26 mouse cellular contexts compared by ENCODE assay signal in genomic region chr17:79960688-79961087, GRCm38 (mm10).
DNase-seq lines count a peak whose midpoint lies in the region; ATAC-seq and TF ChIP-seq lines count a peak whose summit lies in the region.
"Had no signal": no experiment of that assay in that cellular context is flagged by ENCODE, and none has a peak within 500 bp of the region (broad histone marks: within the 10 kb centered on the region; RNA-seq: fewer than 3 reads in every experiment).

No protein-coding gene starts in this region.

- no peak for DNase-seq in embryonic facial prominence, embryonic 10.5 days (ENCODE audit: low spot score)
- no peak for DNase-seq in kidney, postnatal 4 days
- no peak for DNase-seq in thymus, adult 2 months
- DNase-seq in thymus, adult 18-20 months = no peak
- DNase-seq in T-cell, adult 2 months (ENCODE audit: low spot score) = no peak
- DNase-seq: adrenal gland, postnatal 10 days; adrenal gland, postnatal 36 days; cerebellum, adult 18-20 months; cerebellum, adult 9-10 months; cerebellum, postnatal 14 days; gastrocnemius, postnatal 25 days; heart, adult 18-20 months; heart, postnatal 10 days; heart, postnatal 36 days had no signal

- peaks cover 26% of the 10 kb centered on the region for H3K4me1 ChIP-seq in embryonic facial prominence, embryonic 12.5 days
- peaks cover 34% of the 10 kb centered on the region for H3K4me1 ChIP-seq in embryonic facial prominence, embryonic 10.5 days
- H3K4me1 ChIP-seq in kidney, embryonic 15.5 days = peaks cover 22% of the 10 kb centered on the region
- peaks cover 63% of the 10 kb centered on the region for H3K4me1 ChIP-seq in thymus, adult 2 months (replicated peaks; ENCODE audit: control insufficient read depth, insufficient read depth, low read length)
- peaks cover 27% of the 10 kb centered on the region for H3K4me1 ChIP-seq in liver, embryonic 12.5 days
- H3K4me1 ChIP-seq: forebrain, embryonic 12.5 days; forebrain, embryonic 15.5 days; hindbrain, embryonic 13.5 days had no signal

- no peak; the same call in 1 of the 2 replicates for ATAC-seq in embryonic facial prominence, embryonic 12.5 days (ENCODE audit: insufficient number of reproducible peaks, insufficient read depth, low FRiP score, low TSS enrichment)
- peak; percentile 70; the same call in 1 of the 2 replicates for ATAC-seq in kidney, embryonic 15.5 days (replicated peaks; ENCODE audit: low FRiP score)
- no peak for ATAC-seq in liver, embryonic 12.5 days
- ATAC-seq: forebrain, embryonic 15.5 days; hindbrain, embryonic 16.5 days had no signal

- H3K27ac ChIP-seq in embryonic facial prominence, embryonic 12.5 days = peak overlapping the region; percentile 36; the same call in 1 of the 2 replicates
- H3K27ac ChIP-seq in embryonic facial prominence, embryonic 10.5 days (replicated peaks) = no peak overlapping the region; the same call in 1 of the 2 replicates
- peak overlapping the region; percentile 37; the same call in 1 of the 2 replicates for H3K27ac ChIP-seq in kidney, embryonic 15.5 days
- H3K27ac ChIP-seq in thymus, adult 2 months (ENCODE audit: control insufficient read depth, insufficient read depth, low read length) = peak overlapping the region; percentile 68; the same call in 1 of the 2 replicates
- H3K27ac ChIP-seq in liver, embryonic 12.5 days = no peak overlapping the region
- H3K27ac ChIP-seq: forebrain, embryonic 12.5 days; forebrain, embryonic 15.5 days; heart, embryonic 15.5 days; hindbrain, embryonic 10.5 days; hindbrain, embryonic 13.5 days had no signal

- H3K9me3 ChIP-seq in embryonic facial prominence, embryonic 12.5 days = no peaks in the 10 kb centered on the region
- H3K9me3 ChIP-seq in embryonic facial prominence, embryonic 10.5 days = no peaks in the 10 kb centered on the region
- no peaks in the 10 kb centered on the region for H3K9me3 ChIP-seq in kidney, embryonic 15.5 days (replicated peaks)
- no peaks in the 10 kb centered on the region for H3K9me3 ChIP-seq in liver, embryonic 12.5 days (replicated peaks)
- H3K9me3 ChIP-seq: embryonic facial prominence, embryonic 13.5 days; forebrain, embryonic 12.5 days; forebrain, embryonic 15.5 days; heart, embryonic 12.5 days; heart, embryonic 15.5 days; hindbrain, embryonic 10.5 days; hindbrain, embryonic 13.5 days had no signal

- TF ChIP-seq POLR2A in thymus, adult 2 months (IDR thresholded peaks at IDR 0.05; ENCODE audit: control insufficient read depth, extremely low read depth, insufficient read depth, low read length, poor library complexity) = no peak

- 24% methylated on average over 3 of the region's 3 CpGs for WGBS in embryonic facial prominence, embryonic 12.5 days
- 43% methylated on average over 3 of the region's 3 CpGs for WGBS in embryonic facial prominence, embryonic 10.5 days
- 16% methylated on average over 3 of the region's 3 CpGs for WGBS in kidney, embryonic 15.5 days
- 70% methylated on average over 3 of the region's 3 CpGs for WGBS in thymus, adult 2 months
- WGBS in liver, embryonic 12.5 days (ENCODE audit: insufficient replicate concordance) = 50% methylated on average over 3 of the region's 3 CpGs

- no peak overlapping the region for H3K4me3 ChIP-seq in embryonic facial prominence, embryonic 12.5 days
- H3K4me3 ChIP-seq in embryonic facial prominence, embryonic 10.5 days = no peak overlapping the region
- H3K4me3 ChIP-seq in kidney, embryonic 15.5 days (replicated peaks) = no peak overlapping the region
- no peak overlapping the region for H3K4me3 ChIP-seq in thymus, adult 2 months (ENCODE audit: control insufficient read depth, insufficient read depth, low read length)
- no peak overlapping the region for H3K4me3 ChIP-seq in liver, embryonic 12.5 days
- H3K4me3 ChIP-seq: embryonic facial prominence, embryonic 13.5 days; erythroblast, embryonic 14.5 days; forebrain, embryonic 12.5 days; forebrain, embryonic 15.5 days; heart, embryonic 12.5 days; heart, embryonic 15.5 days; hindbrain, embryonic 10.5 days; hindbrain, embryonic 13.5 days had no signal

- no peak for TF ChIP-seq CTCF in thymus, adult 2 months (IDR thresholded peaks at IDR 0.05; ENCODE audit: borderline replicate concordance, control insufficient read depth, extremely low read depth, insufficient read depth, low read length, poor library complexity)

- H3K4me2 ChIP-seq in embryonic facial prominence, embryonic 12.5 days (replicated peaks) = no peak overlapping the region
- no peak overlapping the region for H3K4me2 ChIP-seq in kidney, embryonic 15.5 days
- H3K4me2 ChIP-seq in liver, embryonic 12.5 days = no peak overlapping the region
- H3K4me2 ChIP-seq: forebrain, embryonic 12.5 days; forebrain, embryonic 15.5 days; heart, embryonic 12.5 days; heart, embryonic 15.5 days; hindbrain, embryonic 13.5 days had no signal

- no peaks in the 10 kb centered on the region for H3K36me3 ChIP-seq in embryonic facial prominence, embryonic 12.5 days
- no peaks in the 10 kb centered on the region for H3K36me3 ChIP-seq in embryonic facial prominence, embryonic 10.5 days (replicated peaks)
- no peaks in the 10 kb centered on the region for H3K36me3 ChIP-seq in kidney, embryonic 15.5 days
- H3K36me3 ChIP-seq in thymus, adult 2 months (ENCODE audit: control insufficient read depth, insufficient read depth, low read length) = no peaks in the 10 kb centered on the region
- H3K36me3 ChIP-seq in liver, embryonic 12.5 days = no peaks in the 10 kb centered on the region
- H3K36me3 ChIP-seq: embryonic facial prominence, embryonic 13.5 days; forebrain, embryonic 12.5 days; forebrain, embryonic 15.5 days; heart, embryonic 12.5 days; heart, embryonic 15.5 days; hindbrain, embryonic 10.5 days; hindbrain, embryonic 13.5 days had no signal

- H3K27me3 ChIP-seq in embryonic facial prominence, embryonic 12.5 days = no peaks in the 10 kb centered on the region
- H3K27me3 ChIP-seq in embryonic facial prominence, embryonic 10.5 days (replicated peaks; ENCODE audit: low read depth, poor library complexity, severe bottlenecking) = no peaks in the 10 kb centered on the region
- H3K27me3 ChIP-seq in kidney, embryonic 15.5 days = no peaks in the 10 kb centered on the region
- no peaks in the 10 kb centered on the region for H3K27me3 ChIP-seq in thymus, adult 2 months (ENCODE audit: control insufficient read depth, insufficient read depth, low read length)
- peaks cover 7% of the 10 kb centered on the region for H3K27me3 ChIP-seq in liver, embryonic 12.5 days (replicated peaks)
- H3K27me3 ChIP-seq: embryonic facial prominence, embryonic 13.5 days; forebrain, embryonic 12.5 days; forebrain, embryonic 15.5 days; heart, embryonic 15.5 days; hindbrain, embryonic 13.5 days had no signal

- H3K9ac ChIP-seq in embryonic facial prominence, embryonic 12.5 days = no peak overlapping the region
- no peak overlapping the region for H3K9ac ChIP-seq in kidney, embryonic 15.5 days
- H3K9ac ChIP-seq in liver, embryonic 12.5 days = no peak overlapping the region
- H3K9ac ChIP-seq: embryonic facial prominence, embryonic 13.5 days; forebrain, embryonic 12.5 days; forebrain, embryonic 15.5 days; heart, embryonic 12.5 days; heart, embryonic 15.5 days; hindbrain, embryonic 13.5 days had no signal

Comparison
In these comparisons a context has a peak if more than half of its experiments do, and no peak if none do; other contexts are left out.
1. H3K27ac ChIP-seq: peak in embryonic facial prominence, embryonic 12.5 days (single experiment), kidney, embryonic 15.5 days (single experiment) and thymus, adult 2 months (single experiment); none in embryonic facial prominence, embryonic 10.5 days (single experiment) and liver, embryonic 12.5 days (single experiment).